ENCODE assay signal across 10 mouse cellular contexts in the genomic region with DNA sequence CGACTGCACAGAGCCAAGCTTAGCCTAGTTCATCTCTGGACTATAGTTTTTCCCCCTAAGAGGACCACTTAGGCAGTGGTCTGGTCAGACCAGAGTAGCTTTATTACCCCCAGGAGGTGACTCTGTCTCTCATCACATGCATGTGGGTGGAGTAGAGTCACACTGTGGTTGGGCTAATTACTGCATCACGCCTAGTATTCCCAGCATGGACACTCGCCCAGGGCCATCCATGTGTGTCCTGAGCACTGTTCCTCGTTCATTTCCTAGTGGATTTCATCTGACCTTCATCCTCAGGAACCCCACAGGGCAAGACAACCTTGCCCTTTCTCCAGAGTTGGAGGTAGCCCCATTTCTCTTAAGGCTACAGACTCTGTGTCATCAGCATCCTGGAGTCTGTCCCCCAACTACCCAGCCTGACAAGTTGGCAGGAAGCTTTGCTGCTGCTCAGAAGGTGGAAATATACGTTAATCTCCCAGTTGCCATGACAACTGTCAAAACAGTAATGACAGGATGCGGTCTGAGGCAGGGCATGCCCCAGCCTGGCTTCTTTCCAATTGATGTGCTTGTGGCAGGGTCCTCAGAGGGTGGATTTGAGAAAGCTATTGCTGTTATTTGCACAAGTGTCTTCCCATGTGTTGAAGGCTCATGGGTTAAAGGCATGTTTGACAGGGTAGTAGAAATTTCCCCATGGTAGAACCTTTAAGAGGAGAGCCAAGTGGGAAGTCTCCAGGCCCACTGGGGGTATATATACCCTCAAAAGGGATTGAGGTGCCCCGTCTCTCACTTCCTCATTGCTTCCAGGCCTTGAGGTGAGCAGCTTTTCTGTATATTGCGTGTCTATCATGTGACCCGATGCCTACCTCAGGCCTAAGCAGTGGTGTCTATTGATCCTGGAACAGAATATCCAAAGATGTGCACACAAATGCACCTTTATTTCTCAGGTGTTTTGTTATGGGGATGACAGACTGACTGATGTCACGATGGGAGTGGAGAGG. TPM values are rescaled to one million over a fixed set of nuclear protein-coding genes. Genes with fewer than 3 reads are reported as not detected.
A peak's percentile ranks its signal among the peaks of the same experiment; 100 is the strongest.
DNase-seq lines count a peak whose midpoint lies in the region; ATAC-seq and TF ChIP-seq lines count a peak whose summit lies in the region.
"Had no signal": no experiment of that assay in that cellular context is flagged by ENCODE, and none has a peak within 500 bp of the region (broad histone marks: within the 10 kb centered on the region; RNA-seq: fewer than 3 reads in every experiment).

No protein-coding gene starts in this region.

- H3K4me3 ChIP-seq in heart, embryonic 12.5 days: no peak overlapping the region
- no peak overlapping the region for H3K4me3 ChIP-seq in G1E (ENCODE audit: low read depth, low read length)
- no peak overlapping the region for H3K4me3 ChIP-seq in forebrain, postnatal 0 days (ENCODE audit: low read depth, low read length)
- H3K4me3 ChIP-seq: stomach, embryonic 15.5 days had no signal

- no peak overlapping the region for H3K4me2 ChIP-seq in heart, embryonic 12.5 days
- H3K4me2 ChIP-seq in forebrain, postnatal 0 days (ENCODE audit: low read depth): no peak overlapping the region
- H3K4me2 ChIP-seq: stomach, embryonic 15.5 days had no signal

- H3K9ac ChIP-seq in heart, embryonic 12.5 days: no peak overlapping the region; the same call in 1 of the 2 replicates
- H3K9ac ChIP-seq in forebrain, postnatal 0 days: no peak overlapping the region
- H3K9ac ChIP-seq: stomach, embryonic 15.5 days had no signal

- peak; percentile 29; the same call in 1 of the 2 replicates for ATAC-seq in heart, embryonic 12.5 days (ENCODE audit: insufficient number of reproducible peaks, low FRiP score)
- peak; percentile 59 for ATAC-seq in G1E (ENCODE audit: extremely low read depth, insufficient number of reproducible peaks, low FRiP score, poor library complexity, severe bottlenecking)
- peak; percentile 15; the same call in 1 of the 2 replicates for ATAC-seq in forebrain, postnatal 0 days

- intact Hi-C loops in heart, postnatal 14 days (cut with DNase I): no loop called here
- intact Hi-C loops in left cerebral cortex, postnatal 14 days (cut with DNase I): no loop called here

- peaks cover 40% of the 10 kb centered on the region for H3K4me1 ChIP-seq in heart, embryonic 12.5 days (replicated peaks)
- H3K4me1 ChIP-seq in G1E (ENCODE audit: insufficient read depth, low read depth, low read length): peaks cover 50% of the 10 kb centered on the region
- peaks cover 13% of the 10 kb centered on the region for H3K4me1 ChIP-seq in forebrain, postnatal 0 days (ENCODE audit: insufficient read depth)

- no peak for DNase-seq in heart, postnatal 14 days
- DNase-seq in G1E (ENCODE audit: low spot score) (peak; percentile 43), adipocyte (ENCODE audit: low spot score) (no peak)
- no peak for DNase-seq in forebrain, postnatal 0 days
- DNase-seq in naive thymus-derived CD4-positive, alpha-beta T cell, adult 2 months (ENCODE audit: low read depth): peak; percentile 98
- no peak for DNase-seq in testis, postnatal 14 days (ENCODE audit: low spot score)
- no peak for DNase-seq in left cerebral cortex, postnatal 14 days (ENCODE audit: low spot score in 2 of 2)

- no peaks in the 10 kb centered on the region for H3K36me3 ChIP-seq in heart, embryonic 12.5 days
- no peaks in the 10 kb centered on the region for H3K36me3 ChIP-seq in G1E (replicated peaks)
- H3K36me3 ChIP-seq in forebrain, postnatal 0 days (ENCODE audit: insufficient read depth): no peaks in the 10 kb centered on the region
- H3K36me3 ChIP-seq: stomach, embryonic 15.5 days had no signal

- TF ChIP-seq CTCF in G1E (IDR thresholded peaks at IDR 0.05; ENCODE audit: low read depth, low read length): no peak
- TF ChIP-seq CTCF in forebrain, postnatal 0 days (IDR thresholded peaks at IDR 0.05; ENCODE audit: low read depth): no peak

- no peaks in the 10 kb centered on the region for H3K27me3 ChIP-seq in heart, embryonic 12.5 days (replicated peaks)
- H3K27me3 ChIP-seq in G1E (ENCODE audit: insufficient read depth, low read length): peaks cover 26% of the 10 kb centered on the region
- H3K27me3 ChIP-seq in forebrain, postnatal 0 days (ENCODE audit: insufficient read depth, low read length): no peaks in the 10 kb centered on the region
- H3K27me3 ChIP-seq: stomach, embryonic 15.5 days had no signal

- no peaks in the 10 kb centered on the region for H3K9me3 ChIP-seq in heart, embryonic 12.5 days (replicated peaks)
- no peaks in the 10 kb centered on the region for H3K9me3 ChIP-seq in G1E (replicated peaks)
- no peaks in the 10 kb centered on the region for H3K9me3 ChIP-seq in forebrain, postnatal 0 days (ENCODE audit: low read length)
- H3K9me3 ChIP-seq: stomach, embryonic 15.5 days had no signal

- H3K27ac ChIP-seq in heart, embryonic 12.5 days (ENCODE audit: poor library complexity, severe bottlenecking): no peak overlapping the region
- H3K27ac ChIP-seq in forebrain, postnatal 0 days (ENCODE audit: low read depth, low read length): no peak overlapping the region
- H3K27ac ChIP-seq: macrophage; stomach, embryonic 15.5 days had no signal

- 48% methylated on average over 10 of the region's 10 CpGs for WGBS in heart, embryonic 12.5 days
- 62% methylated on average over 10 of the region's 10 CpGs for WGBS in forebrain, postnatal 0 days

RNA-seq across cellular contexts. Expression of gene Sema4d, which starts 20.4 kb away (rescaled TPM):
- 17.3 and 17.4 TPM in 2 replicates for polyA plus RNA-seq in heart, embryonic 12.5 days (2016; fragmentation: Nextera tagmentation; extraction: Ambion mirVana)
- 10 to 100 TPM; 78.3 to 78.4 TPM for total RNA-seq in heart, postnatal 14 days (2021)
- 62.1 and 66.9 TPM in 2 replicates for total RNA-seq in G1E (2014; fragmentation: Nextera tagmentation)
- total RNA-seq in G1E (2017): 15.6 and 17.3 TPM in 2 replicates
- polyA plus RNA-seq in G1E (2012): 58.6 and 64.7 TPM in 2 replicates
- 10.2 and 16.5 TPM in 2 replicates for total RNA-seq in forebrain, postnatal 0 days (2014; rRNA removed)
- 9.8 and 14.2 TPM in 2 replicates for polyA plus RNA-seq in forebrain, postnatal 0 days (2015; fragmentation: Nextera tagmentation; extraction: Ambion mirVana)
- 100 to 1,000 TPM in 1 of 2 experiments, 10 to 100 TPM in 1; 93.1 to 112 TPM for total RNA-seq in left cerebral cortex, postnatal 14 days (2021)

RNA-seq across cellular contexts. Expression of gene Gadd45g, which starts 32.6 kb away (rescaled TPM):
- 58.9 and 64.4 TPM in 2 replicates for polyA plus RNA-seq in heart, embryonic 12.5 days (2016; fragmentation: Nextera tagmentation; extraction: Ambion mirVana)
- 10 to 100 TPM; 31.7 to 32.6 TPM for total RNA-seq in heart, postnatal 14 days (2021)
- total RNA-seq in G1E (2014; fragmentation: Nextera tagmentation) (6.6 and 8.1 TPM in 2 replicates), G1E (2017) (28.7 and 32.6 TPM in 2 replicates)
- polyA plus RNA-seq in G1E (2012): 13.2 and 13.6 TPM in 2 replicates
- total RNA-seq in forebrain, postnatal 0 days (2014; rRNA removed): 13.8 and 13.9 TPM in 2 replicates
- 34.3 and 35.1 TPM in 2 replicates for polyA plus RNA-seq in forebrain, postnatal 0 days (2015; fragmentation: Nextera tagmentation; extraction: Ambion mirVana)
- total RNA-seq in left cerebral cortex, postnatal 14 days (2021): 10 to 100 TPM; 16.4 to 19.1 TPM

Comparison
In these comparisons a context has a peak if more than half of its experiments do, and no peak if none do; other contexts are left out.
1. DNase-seq: peak in G1E (single experiment) and naive thymus-derived CD4-positive, alpha-beta T cell, adult 2 months (single experiment); none in heart, postnatal 14 days (0 of 2), forebrain, postnatal 0 days (single experiment), testis, postnatal 14 days (single experiment), left cerebral cortex, postnatal 14 days (0 of 2) and adipocyte (single experiment).
2. Peak in every context shown above with its lines, with median percentiles within 50 percentile points of each other: ATAC-seq.